Mouse (Mus musculus): ENCODE measurements around the gene Ptrh1.

GRCm38 (mm10) chr2:32824778-32825177 is 49.2 kb downstream of the Ptrh1 start:
- TF ChIP-seq CTCF (IDR thresholded peaks at IDR 0.05; ENCODE audit: low read depth) (no peak), EP300 (optimal IDR thresholded peaks at IDR 0.05) (no peak)
